Mouse (Mus musculus) cerebellum, adult 2 months (tissue): ENCODE measurements around the gene Usp11.

Experiments used
- CTCF ChIP-seq: fragments of 200-500 bp; IDR thresholded peaks from 2 replicates; pipeline ENCODE4 v1.5.1; 2011; ENCODE audit warnings: low read depth, mild to moderate bottlenecking, control low read depth, low read length, moderate library complexity, borderline replicate concordance; ENCODE audit not compliant: insufficient read depth
- POLR2A ChIP-seq: fragments of 200-500 bp; IDR thresholded peaks from 2 replicates; pipeline ENCODE4 v1.6.1; 2011; ENCODE audit warnings: low read length, control low read depth, borderline replicate concordance; ENCODE audit not compliant: insufficient read depth

DNA sequence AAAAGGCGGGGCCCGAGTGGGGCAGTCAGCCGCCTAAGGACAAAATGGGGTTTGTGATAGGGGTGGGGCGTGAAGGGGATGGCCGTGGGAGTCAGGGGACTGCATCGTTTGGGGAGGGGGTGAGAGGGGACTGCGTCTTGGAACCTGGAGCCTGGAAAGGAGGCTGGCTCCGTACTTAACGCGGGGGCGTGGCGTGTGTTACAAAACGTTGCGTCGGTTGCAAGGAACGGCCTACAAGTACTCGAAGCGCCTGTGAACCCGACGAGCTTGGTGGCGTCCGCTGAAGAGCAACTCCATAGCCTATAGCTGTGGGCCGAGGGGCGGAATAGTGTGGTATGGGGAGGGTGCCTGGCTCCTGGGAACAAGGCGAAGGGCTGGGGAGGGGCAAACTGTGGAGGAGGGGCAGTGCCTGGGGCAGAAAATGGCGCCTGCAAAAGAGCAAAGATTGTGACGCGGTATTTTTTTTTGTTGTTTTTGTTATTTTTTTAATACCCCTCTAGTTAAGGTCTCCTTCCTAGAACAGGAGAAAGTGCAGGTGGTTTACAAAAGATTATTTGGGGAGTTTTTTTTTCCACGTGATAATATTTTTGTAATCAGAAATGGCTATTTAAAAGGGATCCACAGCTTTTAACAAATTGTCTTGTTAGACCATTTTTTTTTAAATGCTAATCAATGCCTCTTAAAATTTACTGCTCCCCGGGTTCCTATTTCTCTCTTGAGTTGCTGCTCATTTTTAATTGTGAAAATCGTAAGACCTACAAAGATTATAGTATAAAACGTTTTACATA is 783 bp downstream of the Usp11 start:
- TF ChIP-seq CTCF (no peak), POLR2A (peak; percentile 43; the same call in 1 of the 2 replicates)
